Mouse (Mus musculus): ENCODE data around the gene Sptbn2.

GRCm38 (mm10) chr19:4711098-4711600 lies at the start of gene Sptbn2:
- no peak for TF ChIP-seq POLR2A (IDR thresholded peaks at IDR 0.05; ENCODE audit: control insufficient read depth, extremely low read depth, insufficient read depth, low read length, poor library complexity)
- TF ChIP-seq CTCF (IDR thresholded peaks at IDR 0.05; ENCODE audit: borderline replicate concordance, control insufficient read depth, extremely low read depth, insufficient read depth, low read length, poor library complexity) = no peak
